21 mouse cellular contexts compared by ENCODE assay signal in the genomic region with DNA sequence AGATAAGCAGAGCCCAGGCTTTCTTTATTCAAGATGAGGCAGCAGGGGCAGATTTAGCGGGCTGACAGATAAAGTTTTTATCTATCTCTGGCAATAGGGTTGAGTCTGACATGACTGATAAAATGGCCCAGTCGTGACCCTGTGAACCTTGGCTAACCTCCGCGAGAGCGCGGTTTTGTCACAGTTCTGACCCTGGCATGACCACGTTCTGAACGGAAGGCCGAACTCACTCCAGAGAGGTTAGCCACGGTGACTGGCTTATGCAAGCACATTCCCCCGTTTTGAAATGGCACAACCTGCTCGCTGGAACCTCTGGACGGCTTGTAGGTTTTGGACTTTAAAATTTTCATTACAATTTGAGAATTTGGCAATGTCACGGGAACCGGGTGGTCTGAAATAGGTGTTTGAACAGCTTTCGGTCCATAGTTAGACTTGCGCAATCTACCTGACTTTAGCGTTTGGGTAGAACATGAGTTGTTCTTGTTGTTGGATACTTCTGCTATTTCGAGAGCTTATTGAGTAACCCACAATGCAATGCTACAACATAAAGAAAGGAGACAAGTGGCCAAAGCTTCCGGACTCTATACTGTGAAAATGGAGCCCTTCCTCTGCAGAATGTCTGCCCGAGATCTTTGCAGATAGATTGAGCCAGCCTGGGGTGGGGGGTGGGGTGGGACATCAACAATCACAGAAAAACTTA. TPM values are rescaled to one million over a fixed set of nuclear protein-coding genes. Genes with fewer than 3 reads are reported as not detected.
A peak's percentile ranks its signal among the peaks of the same experiment; 100 is the strongest.
DNase-seq lines count a peak whose midpoint lies in the region; ATAC-seq lines count a peak whose summit lies in the region.
"Had no signal": no experiment of that assay in that cellular context is flagged by ENCODE, and none has a peak within 500 bp of the region (broad histone marks: within the 10 kb centered on the region; RNA-seq: fewer than 3 reads in every experiment).

No protein-coding gene starts in this region.

- no peaks in the 10 kb centered on the region for H3K36me3 ChIP-seq in kidney, embryonic 16.5 days (ENCODE audit: insufficient read depth, low read length)
- no peaks in the 10 kb centered on the region for H3K36me3 ChIP-seq in liver, embryonic 13.5 days
- H3K36me3 ChIP-seq in heart, embryonic 12.5 days, result no peaks in the 10 kb centered on the region
- H3K36me3 ChIP-seq: neural tube, embryonic 12.5 days had no signal

- no peak for ATAC-seq in kidney, embryonic 16.5 days (ENCODE audit: low FRiP score, low TSS enrichment)
- ATAC-seq in liver, embryonic 13.5 days (ENCODE audit: low read depth), result peak; percentile 53; the same call in 1 of the 2 replicates
- ATAC-seq in heart, embryonic 12.5 days (ENCODE audit: insufficient number of reproducible peaks, low FRiP score), result no peak

- H3K9ac ChIP-seq in kidney, embryonic 16.5 days (replicated peaks; ENCODE audit: low read length), result no peak overlapping the region
- H3K9ac ChIP-seq in liver, embryonic 13.5 days, result no peak overlapping the region
- H3K9ac ChIP-seq in heart, embryonic 12.5 days, result no peak overlapping the region
- H3K9ac ChIP-seq: neural tube, embryonic 12.5 days had no signal

- 56% methylated on average over 21 of the region's 21 CpGs for WGBS in kidney, embryonic 16.5 days
- WGBS in liver, embryonic 13.5 days (ENCODE audit: insufficient replicate concordance), result 30% methylated on average over 21 of the region's 21 CpGs
- WGBS in heart, embryonic 12.5 days, result 42% methylated on average over 21 of the region's 21 CpGs

- intact Hi-C loops in left cerebral cortex, postnatal 14 days (cut with DNase I), result no loop called here
- intact Hi-C loops in gastrocnemius, postnatal 36 days (cut with DNase I), result loop anchor here (1.0 kb wide), 1 partner anchor 185 kb away; no protein-coding TSS in a partner anchor

- no peak overlapping the region for H3K4me2 ChIP-seq in kidney, embryonic 16.5 days (replicated peaks; ENCODE audit: low read depth, low read length)
- H3K4me2 ChIP-seq in liver, embryonic 13.5 days, result 0 out of 2 replicates have a peak overlapping the region, but pooled peaks have one; percentile 1
- H3K4me2 ChIP-seq in heart, embryonic 12.5 days, result no peak overlapping the region
- H3K4me2 ChIP-seq: heart, embryonic 11.5 days; midbrain, embryonic 11.5 days; neural tube, embryonic 12.5 days had no signal

- H3K9me3 ChIP-seq in kidney, embryonic 16.5 days (ENCODE audit: low read length), result no peaks in the 10 kb centered on the region
- H3K9me3 ChIP-seq in liver, embryonic 13.5 days (replicated peaks), result no peaks in the 10 kb centered on the region
- no peaks in the 10 kb centered on the region for H3K9me3 ChIP-seq in heart, embryonic 12.5 days (replicated peaks)
- H3K9me3 ChIP-seq: neural tube, embryonic 12.5 days had no signal

- peaks cover 17% of the 10 kb centered on the region for H3K4me1 ChIP-seq in kidney, embryonic 16.5 days (ENCODE audit: insufficient read depth, low read length)
- H3K4me1 ChIP-seq in liver, embryonic 13.5 days (replicated peaks), result peaks cover 18% of the 10 kb centered on the region
- peaks cover 21% of the 10 kb centered on the region for H3K4me1 ChIP-seq in heart, embryonic 12.5 days (replicated peaks)

- DNase-seq in kidney, adult 11 months, result peak; percentile 36
- DNase-seq in 416B (ENCODE audit: low read depth), result peak; percentile 94
- DNase-seq in adrenal gland, postnatal 14 days, result peak; percentile 73
- no peak for DNase-seq in liver, embryonic 13.5 days
- DNase-seq in left cerebral cortex, postnatal 14 days (ENCODE audit: low spot score in 2 of 2), result no peak
- no peak for DNase-seq in gastrocnemius, postnatal 36 days
- DNase-seq: cerebellum, adult 11 months; gastrocnemius, postnatal 14 days; heart, postnatal 4 days; left cerebral cortex, postnatal 4 days; thymus, adult 18-20 months had no signal

- peaks cover 58% of the 10 kb centered on the region for H3K27me3 ChIP-seq in kidney, embryonic 16.5 days (ENCODE audit: insufficient read depth, low read length)
- H3K27me3 ChIP-seq in liver, embryonic 13.5 days, result peaks cover 76% of the 10 kb centered on the region
- peaks cover 73% of the 10 kb centered on the region for H3K27me3 ChIP-seq in heart, embryonic 12.5 days (replicated peaks)

- no peak overlapping the region for H3K4me3 ChIP-seq in kidney, embryonic 16.5 days (ENCODE audit: low read length)
- no peak overlapping the region for H3K4me3 ChIP-seq in liver, embryonic 13.5 days (replicated peaks)
- H3K4me3 ChIP-seq in heart, embryonic 12.5 days, result no peak overlapping the region
- H3K4me3 ChIP-seq: neural tube, embryonic 12.5 days had no signal

- H3K27ac ChIP-seq in kidney, embryonic 16.5 days (ENCODE audit: low read length), result no peak overlapping the region
- no peak overlapping the region for H3K27ac ChIP-seq in liver, embryonic 13.5 days
- H3K27ac ChIP-seq in heart, embryonic 12.5 days (ENCODE audit: poor library complexity, severe bottlenecking), result no peak overlapping the region
- H3K27ac ChIP-seq: neural tube, embryonic 12.5 days had no signal

RNA-seq across cellular contexts. Expression of a gene that starts 4.9 kb away (rescaled TPM):
- 1.8 and 3.1 TPM in 2 replicates for polyA plus RNA-seq in kidney, embryonic 16.5 days (2015; fragmentation: Nextera tagmentation; extraction: Ambion mirVana)
- not detected in 2 replicates for total RNA-seq in adrenal gland, postnatal 14 days (2021)
- polyA plus RNA-seq in liver, embryonic 13.5 days (2015; fragmentation: Nextera tagmentation; extraction: Ambion mirVana), result 0.16 and 0.27 TPM in 2 replicates
- total RNA-seq in left cerebral cortex, postnatal 14 days (2021), result under 1 TPM in 1 of 2 experiments, not detected in 1; 0.25 TPM
- under 1 TPM in 1 of 2 experiments, not detected in 1; 0.13 TPM for total RNA-seq in gastrocnemius, postnatal 36 days (2021)
- 0.70 and 0.92 TPM in 2 replicates for polyA plus RNA-seq in heart, embryonic 12.5 days (2016; fragmentation: Nextera tagmentation; extraction: Ambion mirVana)
- total RNA-seq: common myeloid progenitor, adult 5-6 weeks had no signal
- polyA plus RNA-seq: large intestine, adult 2 months had no signal

RNA-seq across cellular contexts. Expression of a gene that starts 17.1 kb away (rescaled TPM):
- polyA plus RNA-seq in kidney, embryonic 16.5 days (2015; fragmentation: Nextera tagmentation; extraction: Ambion mirVana), result 0.11 and 0.13 TPM in 2 replicates
- 0.23 TPM in 1 of 2 replicates, not detected in the other for total RNA-seq in adrenal gland, postnatal 14 days (2021)
- polyA plus RNA-seq in liver, embryonic 13.5 days (2015; fragmentation: Nextera tagmentation; extraction: Ambion mirVana), result not detected in 2 replicates
- not detected for total RNA-seq in left cerebral cortex, postnatal 14 days (2021)
- total RNA-seq in gastrocnemius, postnatal 36 days (2021), result not detected
- polyA plus RNA-seq in heart, embryonic 12.5 days (2016; fragmentation: Nextera tagmentation; extraction: Ambion mirVana), result not detected in 2 replicates
- total RNA-seq: common myeloid progenitor, adult 5-6 weeks; gastrocnemius, postnatal 14 days; heart, postnatal 4 days had no signal
- polyA plus RNA-seq: forebrain, embryonic 11.5 days; frontal cortex, adult 2 months; heart, embryonic 11.5 days; lung, embryonic 16.5 days; midbrain, embryonic 11.5 days; neural tube, embryonic 12.5 days had no signal

Comparison
In these comparisons a context has a peak if more than half of its experiments do, and no peak if none do; other contexts are left out.
1. DNase-seq: peak in kidney, adult 11 months (single experiment), 416B (single experiment) and adrenal gland, postnatal 14 days (single experiment); none in liver, embryonic 13.5 days (single experiment), left cerebral cortex, postnatal 14 days (0 of 2) and gastrocnemius, postnatal 36 days (0 of 2).